Mouse (Mus musculus) C2C12 (cell line): ENCODE measurements around the gene Ankrd61. TPM values are rescaled to one million over a fixed set of nuclear protein-coding genes. Genes with fewer than 3 reads are reported as not detected.

Experiments used
- H3K27me3 ChIP-seq: one replicate; pipeline ENCODE4 v1.6.1; 2011; ENCODE audit not compliant: control insufficient read depth, insufficient read depth, insufficient read length
- H3K36me3 ChIP-seq: one replicate; pipeline ENCODE4 v1.6.1; 2011; ENCODE audit not compliant: control insufficient read depth, insufficient read depth
- H3K4me3 ChIP-seq: one replicate; pipeline ENCODE4 v1.5.1; 2011; ENCODE audit warnings: mild to moderate bottlenecking, control low read depth; ENCODE audit not compliant: poor library complexity, insufficient read depth, severe bottlenecking
- H3K79me2 ChIP-seq: one replicate; pipeline ENCODE4 v1.6.1; 2011; ENCODE audit not compliant: control insufficient read depth, insufficient read depth
- H3K79me3 ChIP-seq: one replicate; pipeline ENCODE4 v1.6.1; 2011; ENCODE audit warnings: low read depth, control low read depth
- H3ac ChIP-seq: one replicate; pipeline ENCODE3; 2011; ENCODE audit warnings: low read depth; ENCODE audit not compliant: control insufficient read depth, insufficient read length
- CEBPB ChIP-seq: IDR thresholded peaks from one replicate; pipeline ENCODE4 v1.6.1; 2011; ENCODE audit warnings: low read depth, mild to moderate bottlenecking, control low read depth, moderate library complexity
- CTCF ChIP-seq: IDR thresholded peaks from one replicate; pipeline ENCODE4 v1.5.1; 2011; ENCODE audit not compliant: control insufficient read depth, insufficient read depth, insufficient read length
- FOSL1 ChIP-seq: IDR thresholded peaks from one replicate; pipeline ENCODE4 v1.8.0; 2011; ENCODE audit warnings: mild to moderate bottlenecking, low read length; ENCODE audit not compliant: poor library complexity, insufficient read depth, severe bottlenecking
- MAX ChIP-seq: IDR thresholded peaks from one replicate; pipeline ENCODE4 v1.6.1; 2011; ENCODE audit warnings: mild to moderate bottlenecking, control low read depth
- MYOD1 ChIP-seq: IDR thresholded peaks from one replicate; pipeline ENCODE4 v1.6.1; 2011; ENCODE audit warnings: low read depth; ENCODE audit not compliant: control insufficient read depth, insufficient read length
- MYOG ChIP-seq: IDR thresholded peaks from one replicate; pipeline ENCODE4 v1.6.1; 2011; ENCODE audit not compliant: control insufficient read depth, insufficient read length; ENCODE audit errors: extremely low read depth
- USF1 ChIP-seq: IDR thresholded peaks from one replicate; pipeline ENCODE4 v1.6.1; 2011; ENCODE audit warnings: low read depth, mild to moderate bottlenecking, control low read depth, moderate library complexity
- polyA plus RNA-seq: library from polyadenylated mRNA; unstranded; fragments of >200 nt; fragmentation: generic; extraction: Trizol; gene quantifications from one replicate; pipeline ENCODE4 v1.2.1, GENCODE M21; 2012; ENCODE audit warnings: missing spikeins

The Ankrd61 gene
- polyA plus RNA-seq, 1 experiment, result 0.18 TPM

GRCm38 (mm10) chr5:143933414-143933813 lies 35.9 kb upstream of the Ankrd61 start:
- peaks cover 24% of the 10 kb centered on the region for H3K36me3 ChIP-seq
- H3K79me3 ChIP-seq, result no peaks in the 10 kb centered on the region
- H3K4me3 ChIP-seq, result no peak overlapping the region
- H3ac ChIP-seq, result no peak overlapping the region
- H3K27me3 ChIP-seq, result no peaks in the 10 kb centered on the region
- H3K79me2 ChIP-seq, result no peaks in the 10 kb centered on the region
- no peak for TF ChIP-seq CTCF
- TF ChIP-seq FOSL1, result no peak
- no peak for TF ChIP-seq MYOD1
- TF ChIP-seq USF1, result no peak
- no peak for TF ChIP-seq CEBPB
- TF ChIP-seq MYOG, result no peak
- no peak for TF ChIP-seq MAX

- Histone ChIP-seq H3K27me3 (no peaks in the 10 kb centered on the region), H3K79me3 (no peaks in the 10 kb centered on the region), H3K36me3 (peaks cover 24% of the 10 kb centered on the region), H3K4me3 (no peak within 1 kb of the TSS), H3ac (no peak within 1 kb of the TSS), H3K79me2 (no peaks in the 10 kb centered on the region)
- TF ChIP-seq FOSL1 (no peak), USF1 (no peak), CTCF (no peak), MAX (no peak)
Measured at GRCm38 (mm10) chr5:143932831-143933230, 35.3 kb upstream of the Ankrd61 start, which contains the start of gene Rsph10b. Rsph10b (plus strand) TSS chr5:143933035.

GRCm38 (mm10) chr5:143931863-143932580 lies 34.5 kb upstream of the Ankrd61 start:
- Histone ChIP-seq H3K36me3 (peaks cover 24% of the 10 kb centered on the region), H3K4me3 (no peak overlapping the region), H3K79me3 (no peaks in the 10 kb centered on the region), H3K27me3 (no peaks in the 10 kb centered on the region), H3ac (no peak overlapping the region), H3K79me2 (no peaks in the 10 kb centered on the region)
- no peak for TF ChIP-seq MYOG
- no peak for TF ChIP-seq MYOD1
- TF ChIP-seq CTCF, result no peak
- TF ChIP-seq FOSL1, result no peak
- no peak for TF ChIP-seq MAX
- no peak for TF ChIP-seq CEBPB
- no peak for TF ChIP-seq USF1

- Histone ChIP-seq H3K4me3 (no peak overlapping the region), H3K27me3 (no peaks in the 10 kb centered on the region), H3K79me2 (no peaks in the 10 kb centered on the region), H3ac (no peak overlapping the region), H3K79me3 (no peaks in the 10 kb centered on the region), H3K36me3 (peaks cover 36% of the 10 kb centered on the region)
- no peak for TF ChIP-seq FOSL1
- TF ChIP-seq USF1, result no peak
- no peak for TF ChIP-seq MYOD1
- TF ChIP-seq MYOG, result no peak
- no peak for TF ChIP-seq MAX
- no peak for TF ChIP-seq CEBPB
- no peak for TF ChIP-seq CTCF
Measured at GRCm38 (mm10) chr5:143930656-143931055, 33.2 kb upstream of the Ankrd61 start.

GRCm38 (mm10) chr5:143929291-143929690 lies 31.8 kb upstream of the Ankrd61 start:
- TF ChIP-seq MYOG, result no peak
- no peak for TF ChIP-seq MAX
- no peak for TF ChIP-seq FOSL1
- TF ChIP-seq USF1, result no peak
- no peak for TF ChIP-seq CTCF
- TF ChIP-seq MYOD1, result no peak
- TF ChIP-seq CEBPB, result no peak
- Histone ChIP-seq H3K36me3 (peaks cover 47% of the 10 kb centered on the region), H3ac (no peak overlapping the region)

GRCm38 (mm10) chr5:143927875-143928274 lies 30.4 kb upstream of the Ankrd61 start, which contains the start of gene Gm42421:
Gm42421 (plus strand) TSS chr5:143928175.
- no peaks in the 10 kb centered on the region for H3K79me3 ChIP-seq
- no peak within 1 kb of the TSS for H3K4me3 ChIP-seq
- no peak for TF ChIP-seq CEBPB
- TF ChIP-seq CTCF, result no peak
- TF ChIP-seq MYOD1, result no peak
- TF ChIP-seq FOSL1, result no peak
- TF ChIP-seq USF1, result no peak
- TF ChIP-seq MYOG, result no peak
- TF ChIP-seq MAX, result no peak
- no peak within 1 kb of the TSS for H3ac ChIP-seq
- H3K27me3 ChIP-seq, result no peaks in the 10 kb centered on the region
- H3K79me2 ChIP-seq, result no peaks in the 10 kb centered on the region
- H3K36me3 ChIP-seq, result peaks cover 58% of the 10 kb centered on the region

More at GRCm38 (mm10) chr5:143929291-143929690, 31.8 kb upstream of the Ankrd61 start:
- Histone ChIP-seq H3K27me3 (no peaks in the 10 kb centered on the region), H3K4me3 (no peak overlapping the region), H3K79me3 (no peaks in the 10 kb centered on the region), H3K79me2 (no peaks in the 10 kb centered on the region)
